ENCODE assay signal across 20 mouse cellular contexts in genomic region chr17:49787351-49787750, GRCm38 (mm10).
DNase-seq lines count a peak whose midpoint lies in the region; ATAC-seq lines count a peak whose summit lies in the region.
"Had no signal": no experiment of that assay in that cellular context is flagged by ENCODE, and none has a peak within 500 bp of the region (broad histone marks: within the 10 kb centered on the region; RNA-seq: fewer than 3 reads in every experiment).

No protein-coding gene starts in this region.

- no peak overlapping the region for H3K27ac ChIP-seq in heart, embryonic 11.5 days (ENCODE audit: low read depth, low read length)
- no peak overlapping the region for H3K27ac ChIP-seq in heart, embryonic 10.5 days
- no peak overlapping the region for H3K27ac ChIP-seq in midbrain, embryonic 11.5 days (ENCODE audit: low read depth, low read length)
- H3K27ac ChIP-seq in midbrain, embryonic 13.5 days, result no peak overlapping the region

- H3K27me3 ChIP-seq in heart, embryonic 11.5 days (ENCODE audit: control insufficient read depth, insufficient read depth, low read length), result no peaks in the 10 kb centered on the region
- no peaks in the 10 kb centered on the region for H3K27me3 ChIP-seq in heart, embryonic 10.5 days (ENCODE audit: insufficient read depth, poor library complexity, severe bottlenecking)
- no peaks in the 10 kb centered on the region for H3K27me3 ChIP-seq in midbrain, embryonic 11.5 days (ENCODE audit: control insufficient read depth, insufficient read depth, low read length)
- no peaks in the 10 kb centered on the region for H3K27me3 ChIP-seq in midbrain, embryonic 13.5 days
- H3K27me3 ChIP-seq: Patski had no signal

- H3K4me2 ChIP-seq in heart, embryonic 11.5 days, result no peak overlapping the region
- no peak overlapping the region for H3K4me2 ChIP-seq in midbrain, embryonic 11.5 days
- no peak overlapping the region for H3K4me2 ChIP-seq in midbrain, embryonic 13.5 days (replicated peaks)

- H3K9me3 ChIP-seq in heart, embryonic 11.5 days (replicated peaks; ENCODE audit: control insufficient read depth, low read length), result no peaks in the 10 kb centered on the region
- no peaks in the 10 kb centered on the region for H3K9me3 ChIP-seq in heart, embryonic 10.5 days
- H3K9me3 ChIP-seq in midbrain, embryonic 11.5 days (ENCODE audit: control insufficient read depth, low read length), result no peaks in the 10 kb centered on the region
- no peaks in the 10 kb centered on the region for H3K9me3 ChIP-seq in midbrain, embryonic 13.5 days

- no peak overlapping the region for H3K4me3 ChIP-seq in heart, embryonic 11.5 days (ENCODE audit: low read depth, low read length)
- no peak overlapping the region for H3K4me3 ChIP-seq in heart, embryonic 10.5 days
- no peak overlapping the region for H3K4me3 ChIP-seq in midbrain, embryonic 11.5 days (ENCODE audit: low read depth, low read length)
- H3K4me3 ChIP-seq in midbrain, embryonic 13.5 days (replicated peaks), result no peak overlapping the region

- peak; percentile 55 for DNase-seq in heart, adult 11 months
- peak; percentile 66 for DNase-seq in heart, embryonic 10.5 days (ENCODE audit: low spot score)
- no peak for DNase-seq in heart, adult 9 months (ENCODE audit: low spot score in 2 of 2)
- DNase-seq in midbrain, embryonic 11.5 days (ENCODE audit: low spot score, missing footprints), result peak; percentile 77
- DNase-seq: adrenal gland, adult 2 months; adrenal gland, adult 8-10 months; adrenal gland, postnatal 10 days; adrenal gland, postnatal 14 days; adrenal gland, postnatal 25 days; adrenal gland, postnatal 36 days; B cell, adult 2 months; cerebellum, adult 11 months; cerebellum, adult 11-12 months; cerebellum, adult 18-20 months had no signal

- no peaks in the 10 kb centered on the region; the same call in 1 of the 2 replicates for H3K4me1 ChIP-seq in heart, embryonic 11.5 days (ENCODE audit: control insufficient read depth, insufficient read depth, low read length)
- H3K4me1 ChIP-seq in heart, embryonic 10.5 days, result peaks cover 12% of the 10 kb centered on the region; the same call in 1 of the 2 replicates
- H3K4me1 ChIP-seq in midbrain, embryonic 11.5 days (ENCODE audit: control insufficient read depth, insufficient read depth, low read length), result no peaks in the 10 kb centered on the region
- peaks cover 6% of the 10 kb centered on the region; the same call in 1 of the 2 replicates for H3K4me1 ChIP-seq in midbrain, embryonic 13.5 days (replicated peaks)

- WGBS in heart, embryonic 11.5 days (ENCODE audit: insufficient replicate concordance), result 58% methylated on average over 9 of the region's 9 CpGs
- 54% methylated on average over 9 of the region's 9 CpGs for WGBS in heart, embryonic 10.5 days
- WGBS in midbrain, embryonic 11.5 days, result 47% methylated on average over 9 of the region's 9 CpGs
- 53% methylated on average over 9 of the region's 9 CpGs for WGBS in midbrain, embryonic 13.5 days

- H3K36me3 ChIP-seq in heart, embryonic 11.5 days (ENCODE audit: control insufficient read depth, insufficient read depth, low read length), result no peaks in the 10 kb centered on the region
- no peaks in the 10 kb centered on the region for H3K36me3 ChIP-seq in heart, embryonic 10.5 days
- H3K36me3 ChIP-seq in midbrain, embryonic 11.5 days (ENCODE audit: control insufficient read depth, insufficient read depth, low read length), result no peaks in the 10 kb centered on the region
- no peaks in the 10 kb centered on the region for H3K36me3 ChIP-seq in midbrain, embryonic 13.5 days
- H3K36me3 ChIP-seq: G1E had no signal

- no peak for ATAC-seq in heart, embryonic 11.5 days (replicated peaks; ENCODE audit: insufficient number of reproducible peaks, low FRiP score, low TSS enrichment)
- ATAC-seq in midbrain, embryonic 11.5 days (ENCODE audit: low FRiP score), result no peak
- no peak for ATAC-seq in midbrain, embryonic 13.5 days
- ATAC-seq: activated CD4-positive, CD25-positive, alpha-beta regulatory T cell, adult 4 months; CD4-positive, CD25-positive, alpha-beta regulatory T cell, adult 4 months; Patski had no signal

- no peak overlapping the region for H3K9ac ChIP-seq in heart, embryonic 11.5 days (ENCODE audit: low read depth, low read length)
- H3K9ac ChIP-seq in midbrain, embryonic 11.5 days (ENCODE audit: low read length), result no peak overlapping the region
- H3K9ac ChIP-seq in midbrain, embryonic 13.5 days (replicated peaks), result no peak overlapping the region

Comparison
In these comparisons a context has a peak if more than half of its experiments do, and no peak if none do; other contexts are left out.
1. DNase-seq: peak in heart, adult 11 months (single experiment), heart, embryonic 10.5 days (single experiment) and midbrain, embryonic 11.5 days (single experiment); none in heart, adult 9 months (0 of 2).